Mouse (Mus musculus): Measurements from ENCODE around the gene Gm9195. TPM values are rescaled to one million over a fixed set of nuclear protein-coding genes. Genes with fewer than 3 reads are reported as not detected.
A peak's percentile ranks its signal among the peaks of the same experiment; 100 is the strongest.

Gene Gm9195
- polyA plus RNA-seq, 1 experiment from 2014 or later = 0.01 TPM

DNA sequence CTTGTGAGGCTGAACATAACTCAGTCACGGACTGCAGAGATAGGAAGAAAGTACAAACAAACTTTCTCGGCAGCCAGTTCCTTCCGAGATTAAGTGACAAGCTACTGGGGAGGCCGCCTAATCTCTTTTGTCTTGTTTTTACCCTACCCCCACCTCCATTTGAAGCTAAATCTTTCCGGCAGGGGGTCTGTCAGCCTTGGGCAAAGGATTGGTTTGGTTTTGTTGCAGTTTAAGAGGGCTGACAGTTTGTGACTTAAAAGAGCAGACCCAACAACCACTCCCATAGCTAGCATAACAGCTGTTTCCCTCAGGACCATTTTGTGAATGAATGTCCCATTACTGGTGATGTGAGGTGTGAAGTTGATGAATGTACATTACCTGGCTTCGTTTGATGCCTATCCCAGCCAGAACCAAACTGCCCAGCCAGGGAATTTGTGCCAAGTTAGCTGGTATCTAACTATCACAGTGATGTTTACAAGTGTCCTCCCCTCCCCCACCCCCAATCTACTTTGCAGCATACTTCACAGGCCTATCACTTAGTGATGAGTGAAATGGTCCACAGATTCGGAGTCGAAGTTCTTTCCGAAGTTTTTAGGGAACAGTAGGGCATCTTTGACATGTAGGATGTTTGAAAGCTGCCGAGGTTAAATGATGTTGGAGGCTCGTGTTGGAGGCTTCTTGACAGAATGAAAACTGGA, 15.2 kb upstream of the Gm9195 start:
- ATAC-seq (replicated peaks; ENCODE audit: extremely low read depth, insufficient read depth, low FRiP score) = 0 out of 2 replicates have a peak, but pooled peaks have one; percentile 14
- Histone ChIP-seq H3K9ac (ENCODE audit: low read length) (peak overlapping the region; percentile 67), H3K36me3 (ENCODE audit: control insufficient read depth, insufficient read depth) (no peaks in the 10 kb centered on the region), H3K4me1 (ENCODE audit: control insufficient read depth, insufficient read depth, low read length) (peaks cover 7% of the 10 kb centered on the region), H3K4me3 (ENCODE audit: low read length) (peak overlapping the region; percentile 51), H3K4me2 (ENCODE audit: low read depth, low read length) (peak overlapping the region; percentile 81), H3K27ac (ENCODE audit: low read length) (no peak overlapping the region), H3K9me3 (replicated peaks; ENCODE audit: control insufficient read depth, low read length) (no peaks in the 10 kb centered on the region), H3K27me3 (ENCODE audit: control insufficient read depth, insufficient read depth, low read length) (no peaks in the 10 kb centered on the region)
- 16% methylated on average over 11 of the region's 11 CpGs for WGBS

DNA sequence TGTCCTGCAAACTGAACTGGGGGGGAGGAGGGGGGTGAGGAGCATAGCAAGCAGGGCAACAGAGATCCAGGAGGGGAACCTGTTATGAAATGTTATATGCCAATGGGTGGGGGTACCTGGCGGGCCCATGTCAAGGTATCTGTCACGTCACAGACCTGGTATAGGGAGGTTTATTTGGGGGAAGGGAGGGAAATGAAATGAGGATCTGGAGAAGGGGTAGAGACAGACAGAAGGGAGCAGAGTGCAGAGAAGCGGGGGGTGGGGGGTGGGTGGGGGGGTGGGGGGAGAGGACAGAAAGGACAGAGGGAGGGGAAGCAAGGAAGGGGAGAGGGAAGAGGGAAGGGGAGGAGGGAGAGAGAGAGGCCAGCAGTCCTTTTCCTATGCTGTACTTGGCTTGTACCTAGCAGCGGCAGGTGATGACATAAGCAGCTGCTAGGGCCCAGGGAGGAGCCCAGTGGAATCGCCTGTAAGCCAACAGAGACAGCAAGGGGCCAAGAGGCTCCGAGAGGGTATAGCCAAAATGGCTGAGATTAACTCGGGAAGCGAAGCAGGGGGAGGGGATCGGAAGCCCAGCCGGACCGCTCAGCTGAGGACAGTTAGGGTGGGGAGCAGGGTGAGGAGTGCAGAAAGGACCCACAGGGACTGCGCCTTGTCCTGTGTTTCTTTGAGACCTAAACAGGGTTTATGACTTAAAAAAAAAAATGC, 14.5 kb upstream of the Gm9195 start:
- Histone ChIP-seq H3K4me2 (ENCODE audit: low read depth, low read length) (peak overlapping the region; percentile 81), H3K9me3 (replicated peaks; ENCODE audit: control insufficient read depth, low read length) (no peaks in the 10 kb centered on the region), H3K4me1 (ENCODE audit: control insufficient read depth, insufficient read depth, low read length) (peaks cover 7% of the 10 kb centered on the region), H3K36me3 (ENCODE audit: control insufficient read depth, insufficient read depth) (no peaks in the 10 kb centered on the region), H3K27me3 (ENCODE audit: control insufficient read depth, insufficient read depth, low read length) (no peaks in the 10 kb centered on the region), H3K4me3 (ENCODE audit: low read length) (peak overlapping the region; percentile 51), H3K27ac (ENCODE audit: low read length) (no peak overlapping the region), H3K9ac (ENCODE audit: low read length) (peak overlapping the region; percentile 67)
- WGBS = 10% methylated on average over 12 of the region's 12 CpGs
- peak; percentile 49 for ATAC-seq (replicated peaks; ENCODE audit: extremely low read depth, insufficient read depth, low FRiP score)

DNA sequence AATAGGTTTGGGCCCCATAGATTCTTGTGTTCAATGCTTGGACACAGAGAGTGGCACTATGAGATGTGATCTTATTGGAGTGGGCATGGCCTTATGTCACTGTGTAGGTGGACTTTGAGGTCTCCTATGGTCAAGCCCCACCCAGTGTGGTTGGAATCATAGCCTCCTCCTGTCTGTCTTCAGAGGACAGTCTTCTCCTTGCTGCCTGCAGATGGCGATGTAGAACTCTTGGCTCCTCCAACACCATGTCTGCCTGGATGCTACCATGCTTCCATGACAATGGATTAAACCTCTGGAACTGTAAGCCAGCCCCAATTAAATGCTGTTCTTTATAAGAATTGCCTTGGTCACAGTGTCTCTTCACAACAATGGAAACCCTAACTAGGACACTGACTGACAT, 13.3 kb upstream of the Gm9195 start:
- H3K4me1 ChIP-seq (ENCODE audit: control insufficient read depth, insufficient read depth, low read length) = peaks cover 7% of the 10 kb centered on the region
- no peak for ATAC-seq (replicated peaks; ENCODE audit: extremely low read depth, insufficient read depth, low FRiP score)
- H3K9ac ChIP-seq (ENCODE audit: low read length) = no peak overlapping the region
- H3K9me3 ChIP-seq (replicated peaks; ENCODE audit: control insufficient read depth, low read length) = no peaks in the 10 kb centered on the region
- 88% methylated on average over 1 of the region's 1 CpGs for WGBS
- no peak overlapping the region for H3K4me3 ChIP-seq (ENCODE audit: low read length)
- H3K27me3 ChIP-seq (ENCODE audit: control insufficient read depth, insufficient read depth, low read length) = no peaks in the 10 kb centered on the region
- H3K36me3 ChIP-seq (ENCODE audit: control insufficient read depth, insufficient read depth) = no peaks in the 10 kb centered on the region
- no peak overlapping the region for H3K4me2 ChIP-seq (ENCODE audit: low read depth, low read length)
- H3K27ac ChIP-seq (ENCODE audit: low read length) = no peak overlapping the region

- 50% methylated on average over 6 of the region's 6 CpGs for WGBS
- Histone ChIP-seq H3K4me3 (ENCODE audit: low read length) (no peak overlapping the region), H3K4me2 (ENCODE audit: low read depth, low read length) (no peak overlapping the region), H3K9me3 (replicated peaks; ENCODE audit: control insufficient read depth, low read length) (no peaks in the 10 kb centered on the region), H3K27ac (ENCODE audit: low read length) (no peak overlapping the region), H3K36me3 (ENCODE audit: control insufficient read depth, insufficient read depth) (no peaks in the 10 kb centered on the region), H3K9ac (ENCODE audit: low read length) (no peak overlapping the region), H3K4me1 (ENCODE audit: control insufficient read depth, insufficient read depth, low read length) (peaks cover 7% of the 10 kb centered on the region), H3K27me3 (ENCODE audit: control insufficient read depth, insufficient read depth, low read length) (no peaks in the 10 kb centered on the region)
- no peak for ATAC-seq (replicated peaks; ENCODE audit: extremely low read depth, insufficient read depth, low FRiP score)
Observed at GRCm38 (mm10) chr14:72503241-72503640, 11.6 kb upstream of the Gm9195 start.

DNA sequence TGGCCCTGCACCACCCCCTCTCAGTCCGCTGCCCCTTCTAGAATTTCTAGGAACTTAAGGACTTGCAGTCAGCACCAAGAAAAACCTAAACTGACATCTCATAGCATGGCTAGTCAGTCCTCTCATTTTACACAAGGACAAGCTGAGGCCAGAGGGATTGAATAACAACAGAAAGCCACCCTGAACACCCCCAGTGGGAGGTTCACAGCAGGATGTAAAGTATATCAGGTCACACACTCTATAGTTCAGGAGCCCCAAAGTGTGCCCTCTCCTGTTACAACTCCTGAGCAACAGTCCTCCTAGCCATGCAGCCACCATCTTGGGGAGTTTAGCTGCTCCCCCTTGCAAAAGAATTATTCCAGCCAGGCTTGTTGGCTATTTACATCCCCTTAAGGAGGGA, 2.1 kb upstream of the Gm9195 start:
- Histone ChIP-seq H3K4me3 (ENCODE audit: low read length) (no peak overlapping the region), H3K27ac (ENCODE audit: low read length) (no peak overlapping the region), H3K9me3 (replicated peaks; ENCODE audit: control insufficient read depth, low read length) (no peaks in the 10 kb centered on the region), H3K36me3 (ENCODE audit: control insufficient read depth, insufficient read depth) (no peaks in the 10 kb centered on the region), H3K4me1 (ENCODE audit: control insufficient read depth, insufficient read depth, low read length) (no peaks in the 10 kb centered on the region), H3K4me2 (ENCODE audit: low read depth, low read length) (no peak overlapping the region), H3K9ac (ENCODE audit: low read length) (no peak overlapping the region), H3K27me3 (ENCODE audit: control insufficient read depth, insufficient read depth, low read length) (no peaks in the 10 kb centered on the region)
- no peak for ATAC-seq (replicated peaks; ENCODE audit: extremely low read depth, insufficient read depth, low FRiP score)
- WGBS = 73% methylated on average over 1 of the region's 1 CpGs

- Histone ChIP-seq H3K4me1 (ENCODE audit: control insufficient read depth, insufficient read depth, low read length) (no peaks in the 10 kb centered on the region), H3K27me3 (ENCODE audit: control insufficient read depth, insufficient read depth, low read length) (no peaks in the 10 kb centered on the region), H3K4me3 (ENCODE audit: low read length) (no peak overlapping the region), H3K36me3 (ENCODE audit: control insufficient read depth, insufficient read depth) (no peaks in the 10 kb centered on the region), H3K9ac (ENCODE audit: low read length) (no peak overlapping the region), H3K27ac (ENCODE audit: low read length) (no peak overlapping the region), H3K9me3 (replicated peaks; ENCODE audit: control insufficient read depth, low read length) (no peaks in the 10 kb centered on the region), H3K4me2 (ENCODE audit: low read depth, low read length) (no peak overlapping the region)
- ATAC-seq (replicated peaks; ENCODE audit: extremely low read depth, insufficient read depth, low FRiP score) = no peak
- 89% methylated on average over 3 of the region's 3 CpGs for WGBS
Observed at GRCm38 (mm10) chr14:72490367-72490766, 1.3 kb downstream of the Gm9195 start.

- no peaks in the 10 kb centered on the region for H3K36me3 ChIP-seq (ENCODE audit: control insufficient read depth, insufficient read depth)
- H3K9me3 ChIP-seq (replicated peaks; ENCODE audit: control insufficient read depth, low read length) = no peaks in the 10 kb centered on the region
- H3K9ac ChIP-seq (ENCODE audit: low read length) = no peak overlapping the region
- H3K27me3 ChIP-seq (ENCODE audit: control insufficient read depth, insufficient read depth, low read length) = no peaks in the 10 kb centered on the region
- ATAC-seq (replicated peaks; ENCODE audit: extremely low read depth, insufficient read depth, low FRiP score) = no peak
- H3K4me2 ChIP-seq (ENCODE audit: low read depth, low read length) = no peak overlapping the region
- WGBS = 75% methylated on average over 1 of the region's 1 CpGs
- H3K4me1 ChIP-seq (ENCODE audit: control insufficient read depth, insufficient read depth, low read length) = no peaks in the 10 kb centered on the region
- H3K4me3 ChIP-seq (ENCODE audit: low read length) = no peak overlapping the region
- H3K27ac ChIP-seq (ENCODE audit: low read length) = no peak overlapping the region
Observed at GRCm38 (mm10) chr14:72474501-72474900, 17.1 kb downstream of the Gm9195 start.

GRCm38 (mm10) chr14:72468429-72468828, 23.2 kb downstream of the Gm9195 start:
- no peaks in the 10 kb centered on the region for H3K36me3 ChIP-seq (ENCODE audit: control insufficient read depth, insufficient read depth)
- H3K27ac ChIP-seq (ENCODE audit: low read length) = no peak overlapping the region
- no peaks in the 10 kb centered on the region for H3K9me3 ChIP-seq (replicated peaks; ENCODE audit: control insufficient read depth, low read length)
- no peak overlapping the region for H3K4me3 ChIP-seq (ENCODE audit: low read length)
- WGBS = 40% methylated on average over 4 of the region's 4 CpGs
- no peak overlapping the region for H3K9ac ChIP-seq (ENCODE audit: low read length)
- H3K4me1 ChIP-seq (ENCODE audit: control insufficient read depth, insufficient read depth, low read length) = no peaks in the 10 kb centered on the region
- ATAC-seq (replicated peaks; ENCODE audit: extremely low read depth, insufficient read depth, low FRiP score) = no peak
- H3K27me3 ChIP-seq (ENCODE audit: control insufficient read depth, insufficient read depth, low read length) = no peaks in the 10 kb centered on the region
- no peak overlapping the region for H3K4me2 ChIP-seq (ENCODE audit: low read depth, low read length)

DNA sequence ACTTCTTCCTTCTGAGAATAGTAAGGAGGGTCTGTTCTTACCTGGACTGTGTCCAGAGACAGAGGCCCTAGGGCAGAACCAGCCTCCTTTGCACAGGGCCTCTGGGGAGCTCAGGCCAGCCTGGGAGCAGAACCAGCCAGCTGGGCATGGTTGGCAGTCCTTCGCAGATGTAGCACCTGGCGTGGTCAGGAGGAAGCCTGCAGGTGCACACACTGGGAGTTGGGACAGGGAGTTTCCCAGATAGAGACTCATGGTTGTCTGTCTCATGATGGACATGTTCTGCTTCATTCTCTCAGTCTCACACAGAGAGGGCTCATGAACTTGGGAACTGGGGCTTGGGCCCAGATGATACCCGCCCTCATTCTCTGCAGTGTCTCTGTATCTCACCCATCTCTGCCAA, 25.3 kb downstream of the Gm9195 start:
- no peaks in the 10 kb centered on the region for H3K9me3 ChIP-seq (replicated peaks; ENCODE audit: control insufficient read depth, low read length)
- H3K27ac ChIP-seq (ENCODE audit: low read length) = no peak overlapping the region
- no peaks in the 10 kb centered on the region for H3K27me3 ChIP-seq (ENCODE audit: control insufficient read depth, insufficient read depth, low read length)
- H3K4me3 ChIP-seq (ENCODE audit: low read length) = no peak overlapping the region
- no peak overlapping the region for H3K9ac ChIP-seq (ENCODE audit: low read length)
- no peaks in the 10 kb centered on the region for H3K4me1 ChIP-seq (ENCODE audit: control insufficient read depth, insufficient read depth, low read length)
- 86% methylated on average over 3 of the region's 3 CpGs for WGBS
- ATAC-seq (replicated peaks; ENCODE audit: extremely low read depth, insufficient read depth, low FRiP score) = no peak
- no peak overlapping the region for H3K4me2 ChIP-seq (ENCODE audit: low read depth, low read length)
- no peaks in the 10 kb centered on the region for H3K36me3 ChIP-seq (ENCODE audit: control insufficient read depth, insufficient read depth)
